Mouse (Mus musculus) gonadal fat pad, adult 2 months (tissue): ENCODE measurements at regions not wholly inside any gene's neighbourhood (a gene's known extent, or its start where the extent isn't known, plus 50 kb on each side); places are given as distances from the start of the nearest gene placed in this dataset.
"Not testable (repeated sequence)": the region's sequence is repeated elsewhere in the genome, so short reads cannot be mapped to it uniquely, and the experiment has no call there.

Experiments
- DNase-seq: peaks from one replicate; pipeline ENCODE4 v3.0.0-alpha.2; 2012; ENCODE audit warnings: low read depth

- no peak for DNase-seq
These were observed 143.0 kb upstream of the Kcng1 start for GRCm38 (mm10) chr2:168424277-168425099.

DNA sequence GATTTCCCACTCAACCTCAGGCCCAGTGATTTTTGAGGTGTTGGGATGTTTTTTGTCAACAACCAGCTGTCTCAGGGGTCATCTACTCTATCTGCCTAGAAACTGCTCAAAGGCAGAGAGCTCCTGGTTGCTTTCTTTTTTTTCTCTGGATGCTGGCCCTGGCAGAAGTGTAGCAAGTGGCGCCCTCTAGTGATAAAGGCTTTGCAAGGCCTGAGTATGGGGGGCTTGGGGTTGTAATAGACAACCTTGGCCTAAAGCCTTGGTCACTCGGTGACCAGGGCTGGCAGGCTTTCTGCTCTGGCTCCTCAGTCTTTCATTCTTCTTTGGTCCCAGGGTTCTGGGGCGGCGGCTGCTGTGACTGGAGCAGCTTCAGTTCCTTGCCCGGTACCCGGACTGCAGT, 142.0 kb upstream of the Kcng1 start:
- DNase-seq, result no peak

DNA sequence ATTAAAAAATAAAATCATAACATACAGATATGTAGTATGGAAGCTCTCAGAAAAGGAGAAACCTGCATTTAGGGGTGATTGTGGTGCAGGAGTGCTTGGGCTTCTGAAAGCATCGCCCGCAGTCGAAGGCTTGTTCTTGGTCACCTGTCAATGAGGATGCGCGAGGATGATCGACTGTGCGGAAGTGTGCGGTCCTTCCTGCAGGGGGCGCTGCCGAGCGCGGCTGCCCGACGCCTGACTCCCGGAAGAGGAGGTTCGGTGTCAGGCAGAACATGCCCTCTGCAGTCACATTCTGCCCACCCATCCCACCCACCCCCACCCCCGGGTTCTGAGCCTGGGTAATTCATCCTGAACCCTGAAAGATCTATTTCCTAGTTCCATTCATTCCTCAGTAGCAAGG, 133.6 kb upstream of the Kcng1 start:
- no peak for DNase-seq

GRCm38 (mm10) chr2:168414110-168414872, 132.8 kb upstream of the Kcng1 start:
- DNase-seq, result no peak

- no peak for DNase-seq
These were observed 131.3 kb upstream of the Kcng1 start for GRCm38 (mm10) chr2:168412853-168413252.

GRCm38 (mm10) chr2:168402782-168403513, 121.4 kb upstream of the Kcng1 start:
- peak; percentile 8 for DNase-seq

DNA sequence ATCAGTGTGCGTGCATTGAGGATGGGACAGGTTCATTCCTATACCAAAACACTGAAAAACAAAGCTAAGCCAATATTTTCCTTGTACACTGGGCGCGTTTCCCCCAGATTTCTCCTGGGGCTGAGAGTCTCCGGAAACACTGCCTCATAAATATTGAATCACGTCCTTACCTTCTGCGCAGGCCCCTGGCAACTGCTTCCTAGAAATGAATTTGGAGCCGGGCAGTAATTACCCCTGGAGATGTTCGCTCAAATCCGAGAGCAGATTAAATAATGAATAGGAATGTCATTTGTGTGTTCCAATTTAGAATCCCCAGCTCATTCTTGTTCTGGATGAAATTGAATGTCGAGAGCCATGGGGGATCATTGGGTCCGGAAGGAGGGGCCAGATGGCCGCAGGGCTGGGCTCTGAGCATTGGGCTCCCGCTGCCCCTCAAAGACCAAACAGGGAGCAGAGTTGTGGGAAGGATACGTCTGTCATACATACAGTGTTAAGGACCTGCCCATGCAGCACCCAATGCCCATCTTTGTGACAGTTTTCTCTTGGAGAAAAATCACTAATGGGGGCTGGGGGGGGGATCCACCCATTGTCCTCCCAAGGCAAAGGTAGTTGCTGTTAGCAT, 117.7 kb upstream of the Kcng1 start:
- DNase-seq, result no peak

GRCm38 (mm10) chr2:168396316-168396715, 114.8 kb upstream of the Kcng1 start:
- DNase-seq, result no peak

- DNase-seq, result no peak
These were observed 111.8 kb upstream of the Kcng1 start for GRCm38 (mm10) chr2:168393341-168393740.

DNA sequence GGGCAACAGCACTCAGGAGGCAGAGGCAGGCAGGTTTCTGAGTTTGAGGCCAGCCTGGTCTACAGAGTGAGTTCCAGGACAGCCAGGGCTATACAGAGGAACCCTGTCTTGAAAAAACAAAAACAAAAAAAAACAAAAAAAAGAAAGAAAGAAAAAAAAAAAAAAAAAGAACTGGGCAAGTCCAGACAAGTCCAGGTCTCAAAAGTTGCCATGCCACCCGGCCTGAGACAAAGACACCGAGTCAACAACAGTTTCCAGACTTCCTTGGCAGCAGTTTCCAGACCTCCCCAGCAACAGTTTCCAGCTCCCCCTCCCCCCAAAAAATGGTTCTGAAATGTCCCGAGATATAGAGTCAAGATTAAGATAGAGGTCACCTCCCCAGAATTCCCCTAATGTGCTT, 110.6 kb upstream of the Kcng1 start:
- DNase-seq, result not testable (repeated sequence)

DNA sequence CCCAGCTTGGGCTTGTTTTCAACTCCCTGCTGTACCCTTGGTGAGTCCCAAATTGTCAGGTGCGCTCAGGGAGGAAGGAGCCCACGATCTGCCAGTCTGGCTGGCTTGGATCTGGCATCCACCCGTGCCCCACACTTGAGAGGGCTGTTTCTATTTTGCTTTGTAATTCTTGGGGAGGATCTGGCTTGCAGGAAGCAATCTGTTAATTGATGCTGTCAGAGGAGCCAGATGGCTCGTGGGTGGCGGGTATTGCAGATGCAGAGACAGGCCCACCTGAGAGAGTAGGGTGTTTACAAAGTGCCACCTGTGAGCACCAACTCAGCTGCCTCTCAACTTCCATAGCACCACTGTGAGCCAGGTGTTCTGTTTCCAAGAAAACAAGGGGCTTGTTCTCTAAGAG, 99.1 kb upstream of the Kcng1 start:
- DNase-seq, result no peak

DNA sequence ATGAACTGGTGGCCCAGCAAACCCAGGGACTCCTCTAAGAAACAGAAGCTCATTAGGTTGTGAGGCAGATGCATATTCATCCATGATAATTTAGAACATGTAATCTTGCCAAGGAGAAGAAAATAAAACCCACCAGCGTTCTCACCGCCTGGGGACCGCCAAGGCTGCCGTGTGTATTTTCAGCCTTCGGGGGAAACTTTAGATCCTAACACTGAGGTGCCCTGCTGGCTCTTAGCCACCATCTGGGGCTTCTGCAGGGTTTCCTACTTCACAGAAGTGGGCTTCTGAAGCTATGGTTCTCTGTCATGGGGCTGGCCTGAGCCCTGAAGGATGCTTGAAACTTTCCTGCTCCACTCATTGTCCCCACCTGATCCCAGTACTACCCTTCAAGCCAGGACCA, 90.8 kb upstream of the Kcng1 start:
- no peak for DNase-seq

- no peak for DNase-seq
These were observed 89.7 kb upstream of the Kcng1 start for GRCm38 (mm10) chr2:168371245-168371644.

DNA sequence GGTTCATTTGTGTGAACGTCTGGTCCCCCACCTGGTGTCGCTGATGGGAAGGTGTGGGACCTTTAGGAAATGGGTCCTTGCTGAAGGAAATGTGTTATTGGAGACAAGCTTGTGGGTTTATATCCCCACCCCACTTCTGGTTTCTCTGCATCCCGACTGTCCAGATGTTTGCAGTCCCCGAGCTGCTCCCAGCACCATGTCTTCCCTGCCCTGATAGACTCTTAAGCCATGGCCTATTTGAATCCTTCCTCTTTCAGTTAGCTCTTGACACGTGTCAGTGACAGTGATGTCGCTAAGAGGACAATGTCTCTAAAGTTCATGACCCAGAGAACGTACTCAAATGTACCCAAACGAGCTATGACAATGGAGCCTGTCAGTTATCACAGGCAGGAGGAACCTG, 77.7 kb upstream of the Kcng1 start:
- no peak for DNase-seq

DNA sequence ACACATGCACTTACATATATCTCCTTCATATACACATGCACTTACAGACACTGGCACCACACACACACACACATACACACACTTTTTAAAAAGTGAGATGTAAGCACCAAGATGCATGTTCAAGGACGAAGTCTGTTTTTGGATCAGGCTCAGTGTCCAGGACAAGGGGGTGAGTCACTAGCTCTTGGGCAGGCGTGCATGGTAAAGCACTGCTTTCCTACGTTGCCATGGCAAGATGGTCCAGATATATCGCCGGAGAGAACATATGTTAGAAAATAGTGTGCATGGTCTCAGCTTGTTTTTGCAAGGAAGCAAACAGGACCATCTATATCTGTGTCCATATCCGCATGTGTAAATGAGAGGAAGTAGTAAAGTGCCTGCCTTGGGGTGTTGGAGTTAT, 77.0 kb upstream of the Kcng1 start:
- DNase-seq, result no peak

GRCm38 (mm10) chr2:168357815-168358214, 76.3 kb upstream of the Kcng1 start:
- no peak for DNase-seq

DNA sequence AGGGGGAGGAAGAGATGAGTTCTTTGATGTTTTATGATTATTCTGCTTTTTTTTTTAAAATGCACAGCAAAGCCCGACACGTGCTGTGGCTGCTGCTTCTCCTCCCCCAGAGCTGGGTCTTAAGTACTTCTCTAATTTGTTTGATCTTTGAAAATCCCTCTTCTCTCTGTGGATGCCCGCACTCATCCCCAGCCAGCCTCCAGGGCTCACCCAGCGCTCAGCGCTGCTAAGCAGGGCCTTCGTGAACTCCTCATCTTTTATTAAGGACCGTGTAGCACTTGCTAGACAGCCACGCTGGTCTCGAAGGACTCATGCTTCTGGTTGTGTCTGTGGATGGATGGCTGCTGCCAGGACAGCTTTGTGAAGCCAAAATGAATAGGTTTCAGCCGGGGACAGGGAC, 72.9 kb upstream of the Kcng1 start:
- DNase-seq, result no peak

GRCm38 (mm10) chr2:168352626-168353025, 71.1 kb upstream of the Kcng1 start:
- no peak for DNase-seq

DNA sequence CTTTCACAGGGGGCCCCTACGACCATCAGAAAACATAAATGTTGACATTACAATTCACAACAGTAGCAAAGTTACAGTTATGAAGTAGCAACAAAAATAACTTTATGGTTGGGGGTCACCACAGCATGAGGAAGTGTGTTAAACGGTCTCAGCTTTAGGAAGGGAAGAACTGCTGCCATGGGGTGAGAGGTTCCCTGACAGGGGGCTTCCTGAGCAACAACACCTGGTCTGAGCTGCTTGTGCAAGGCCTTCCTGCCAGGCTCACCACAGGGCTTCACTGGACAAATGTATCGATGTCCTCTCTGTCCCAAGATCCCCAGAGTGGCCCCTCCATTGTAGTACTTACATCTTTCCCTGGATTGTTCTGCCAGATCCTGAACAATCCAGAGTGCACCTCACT, 70.7 kb upstream of the Kcng1 start:
- no peak for DNase-seq

DNA sequence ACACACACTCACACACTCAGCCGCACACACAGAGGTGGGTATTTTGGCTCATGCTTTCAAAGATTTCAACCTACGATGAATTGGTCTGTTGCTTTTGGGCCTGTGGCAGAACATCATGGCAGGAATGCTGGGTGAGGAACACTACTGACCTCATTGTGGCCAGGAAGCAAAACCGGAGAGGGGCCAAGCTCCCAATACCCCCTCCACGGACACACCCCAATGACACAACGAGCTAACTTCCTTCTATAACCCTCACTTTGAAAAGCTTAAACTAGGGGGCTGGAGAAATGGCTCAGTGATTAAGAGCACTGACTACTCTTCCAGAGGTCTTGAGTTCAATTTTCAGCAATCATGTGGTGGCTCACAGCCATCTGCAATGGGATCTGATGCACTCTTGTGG, 63.8 kb upstream of the Kcng1 start:
- no peak for DNase-seq

DNA sequence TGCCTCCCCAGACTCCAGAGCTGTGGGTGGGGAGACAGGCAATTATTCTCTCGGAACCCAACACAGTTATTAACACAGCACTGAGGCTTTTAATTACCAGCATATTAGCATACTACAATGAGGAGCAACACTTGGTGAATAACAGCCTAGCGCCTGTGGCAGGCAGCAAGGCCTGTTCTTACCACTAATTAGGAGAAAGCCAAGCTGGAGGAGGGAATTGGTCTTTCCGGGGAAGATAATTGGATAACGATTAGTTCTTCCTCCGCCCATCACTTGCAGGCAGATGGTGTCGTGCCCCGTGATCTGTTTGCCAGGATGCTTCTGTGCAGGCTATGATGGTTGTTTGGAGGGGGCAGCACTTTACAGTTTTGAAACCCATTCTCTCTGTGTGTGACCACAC, 62.2 kb upstream of the Kcng1 start:
- DNase-seq, result no peak

DNA sequence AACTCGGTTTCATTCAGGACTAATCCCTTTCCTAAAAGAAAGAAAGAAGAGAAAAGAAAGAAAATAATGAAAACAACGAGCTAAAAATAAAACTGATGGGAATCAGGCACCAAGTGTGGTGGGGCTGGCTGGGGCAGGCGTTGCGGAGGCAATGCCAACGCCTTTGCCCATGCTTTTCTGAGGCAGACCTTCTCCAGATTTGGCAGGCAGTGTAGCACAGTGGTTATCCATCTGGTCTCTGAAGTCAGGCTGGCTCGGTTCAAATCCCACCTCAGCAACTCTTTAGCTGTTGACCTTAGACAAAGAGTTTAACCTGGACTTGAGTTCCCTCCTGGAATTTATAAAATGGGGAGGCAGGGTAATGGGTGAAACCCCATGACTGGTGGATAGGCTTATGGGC, 57.3 kb upstream of the Kcng1 start:
- no peak for DNase-seq
